Mouse (Mus musculus): Measurements from ENCODE around the gene Ifit3b. TPM values are rescaled to one million over a fixed set of nuclear protein-coding genes. Genes with fewer than 3 reads are reported as not detected.

The Ifit3b gene
- total and polyA plus RNA-seq, 3 experiments, result not detected

DNA sequence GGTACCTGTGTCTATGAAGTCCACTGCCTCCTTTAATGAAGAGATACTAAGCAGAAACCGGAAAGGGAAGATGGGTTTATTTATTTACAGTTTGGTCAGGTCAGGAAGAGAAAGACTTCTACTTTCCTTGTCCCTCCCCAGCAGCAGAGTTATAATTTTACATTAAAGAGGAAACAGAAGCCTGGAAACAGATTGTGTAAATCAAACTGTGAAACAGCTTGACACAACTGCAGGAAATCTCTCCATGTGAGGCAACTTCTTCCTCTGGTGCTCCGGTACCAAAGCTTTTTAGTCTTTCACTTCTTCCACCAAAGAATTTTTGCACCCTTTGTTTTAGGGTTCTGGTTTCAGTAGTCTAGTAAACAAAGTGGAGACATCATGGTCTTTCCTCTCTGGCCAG, 25.7 kb downstream of the Ifit3b start:
- Histone ChIP-seq H3K27ac (ENCODE audit: insufficient read depth, low read depth) (no peak overlapping the region), H3K9me3 (replicated peaks; ENCODE audit: low read length) (no peaks in the 10 kb centered on the region), H3K4me2 (ENCODE audit: insufficient read depth, low read depth, poor library complexity, severe bottlenecking) (no peak overlapping the region), H3K79me2 (replicated peaks; ENCODE audit: control insufficient read depth, extremely low read depth, insufficient read depth, poor library complexity, severe bottlenecking) (no peaks in the 10 kb centered on the region), H3K36me3 (replicated peaks in 1 of 2; ENCODE audit: control insufficient read depth in 1 of 2, insufficient read depth in 1 of 2, low read length in 1 of 2) (no peaks in the 10 kb centered on the region), H3K4me1 (ENCODE audit: control insufficient read depth in 1 of 2, insufficient read depth in 2 of 2) (no peaks in the 10 kb centered on the region), H3K27me3 (replicated peaks) (no peaks in the 10 kb centered on the region), H3K9ac (ENCODE audit: insufficient read depth, low read depth) (no peak overlapping the region), H3K4me3 (replicated peaks in 1 of 3; ENCODE audit: low read depth in 2 of 3, low read length in 2 of 3, poor library complexity in 1 of 3) (no peak overlapping the region)
- dilution Hi-C loops (cut with MboI; ENCODE audit: extremely low pct_ligation_motif_present, extremely low pct_unique_long_range_greater_than_20kb, low sequenced_read_pairs) (no loop called here), in situ Hi-C loops (cut with MboI; ENCODE audit: low pct_ligation_motif_present, low pct_unique_long_range_greater_than_20kb, low sequenced_read_pairs) (no loop called here)
- no peak for TF ChIP-seq SIN3A (IDR thresholded peaks at IDR 0.05; ENCODE audit: low read length)
- TF ChIP-seq ZC3H11A (IDR thresholded peaks at IDR 0.05; ENCODE audit: low read depth, low read length), result no peak
- no peak for TF ChIP-seq ZMIZ1 (IDR thresholded peaks at IDR 0.05; ENCODE audit: low read depth, low read length)
- no peak for TF ChIP-seq JUN (IDR thresholded peaks at IDR 0.05; ENCODE audit: insufficient read depth, low read depth, low read length)
- no peak for TF ChIP-seq RAD21 (IDR thresholded peaks at IDR 0.05; ENCODE audit: low read depth, low read length)
- no peak for TF ChIP-seq MAFK (IDR thresholded peaks at IDR 0.05; ENCODE audit: insufficient replicate concordance, low read length)
- no peak for TF ChIP-seq HCFC1 (IDR thresholded peaks at IDR 0.05; ENCODE audit: low read depth, low read length)
- no peak for TF ChIP-seq ZNF384 (IDR thresholded peaks at IDR 0.05; ENCODE audit: low read depth, low read length)
- TF ChIP-seq CHD2 (IDR thresholded peaks at IDR 0.05; ENCODE audit: low read length), result no peak
- TF ChIP-seq EP300 (IDR thresholded peaks at IDR 0.05; ENCODE audit: low read length), result no peak
- TF ChIP-seq POLR2AphosphoS2 (IDR thresholded peaks at IDR 0.05; ENCODE audit: low read depth, low read length), result no peak
- TF ChIP-seq ZKSCAN1 (IDR thresholded peaks at IDR 0.05; ENCODE audit: borderline replicate concordance, low read depth, low read length), result no peak
- no peak for TF ChIP-seq USF1 (IDR thresholded peaks at IDR 0.05; ENCODE audit: low read depth, low read length)
- no peak for TF ChIP-seq USF2 (conservative IDR thresholded peaks at IDR 0.05; ENCODE audit: low read depth, low read length)
- no peak for TF ChIP-seq CHD1 (IDR thresholded peaks at IDR 0.05; ENCODE audit: low read depth, low read length)
- no peak for TF ChIP-seq PAX5 (IDR thresholded peaks at IDR 0.05; ENCODE audit: low read length)
- TF ChIP-seq MYC (IDR thresholded peaks at IDR 0.05; ENCODE audit: low read depth, low read length), result no peak
- no peak for TF ChIP-seq TBP (conservative IDR thresholded peaks at IDR 0.05; ENCODE audit: low read depth, low read length)
- TF ChIP-seq E2F4 (IDR thresholded peaks at IDR 0.05; ENCODE audit: insufficient replicate concordance, low read depth, low read length), result no peak
- DNase-seq (ENCODE audit: extremely low read depth), result no peak

DNA sequence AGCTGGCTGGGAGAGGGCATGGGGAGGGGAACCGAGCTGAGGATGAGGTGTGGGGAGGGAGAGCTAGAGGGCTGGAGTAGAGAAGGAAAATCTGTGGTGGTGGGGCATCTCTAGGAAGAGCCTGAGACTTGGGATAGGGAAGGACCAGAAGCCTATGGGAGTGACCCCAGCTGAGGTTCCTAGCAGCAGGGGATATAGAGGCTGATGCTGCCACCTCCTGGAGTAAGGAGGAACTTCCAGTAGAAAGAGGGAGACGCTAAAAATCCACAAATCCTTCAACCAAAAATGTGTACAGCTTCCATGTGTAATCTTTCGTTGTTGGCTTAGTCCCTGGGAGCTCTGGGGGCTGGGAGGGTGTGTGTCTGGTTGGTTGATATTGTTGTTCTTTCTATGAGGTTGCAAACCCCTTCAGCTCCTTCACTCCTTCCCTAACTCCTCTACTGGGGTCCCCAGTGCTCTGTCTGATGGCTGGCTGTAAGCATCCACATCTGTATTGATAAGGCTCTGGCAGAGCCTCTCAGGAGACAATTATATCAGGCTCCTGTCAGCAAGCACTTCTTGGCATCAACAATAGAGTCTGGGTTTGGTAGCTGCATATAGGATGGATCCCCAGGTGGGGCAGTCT, 29.3 kb downstream of the Ifit3b start:
- no peak overlapping the region for H3K27ac ChIP-seq (ENCODE audit: insufficient read depth, low read depth)
- DNase-seq (ENCODE audit: extremely low read depth), result peak; percentile 46
- H3K4me1 ChIP-seq (ENCODE audit: control insufficient read depth in 1 of 2, insufficient read depth in 2 of 2), result peaks cover 4 to 26% of the 10 kb centered on the region in 2 experiments; a peak in 3 of 4 replicates
- in situ Hi-C loops (cut with MboI; ENCODE audit: low pct_ligation_motif_present, low pct_unique_long_range_greater_than_20kb, low sequenced_read_pairs), result no loop called here
- no peak overlapping the region for H3K9ac ChIP-seq (ENCODE audit: insufficient read depth, low read depth)
- H3K79me2 ChIP-seq (replicated peaks; ENCODE audit: control insufficient read depth, extremely low read depth, insufficient read depth, poor library complexity, severe bottlenecking), result no peaks in the 10 kb centered on the region
- no peaks in the 10 kb centered on the region for H3K9me3 ChIP-seq (replicated peaks; ENCODE audit: low read length)
- no peaks in the 10 kb centered on the region for H3K36me3 ChIP-seq (replicated peaks in 1 of 2; ENCODE audit: control insufficient read depth in 1 of 2, insufficient read depth in 1 of 2, low read length in 1 of 2)
- no peak overlapping the region for H3K4me3 ChIP-seq (replicated peaks in 1 of 3; ENCODE audit: low read depth in 2 of 3, low read length in 2 of 3, poor library complexity in 1 of 3)
- H3K4me2 ChIP-seq (ENCODE audit: insufficient read depth, low read depth, poor library complexity, severe bottlenecking), result no peak overlapping the region
- dilution Hi-C loops (cut with MboI; ENCODE audit: extremely low pct_ligation_motif_present, extremely low pct_unique_long_range_greater_than_20kb, low sequenced_read_pairs), result no loop called here
- TF ChIP-seq CTCF (conservative IDR thresholded peaks at IDR 0.05 in 1 of 2, IDR thresholded peaks at IDR 0.05 in 1 of 2; ENCODE audit: low read depth in 2 of 2, low read length in 2 of 2) (peak; percentile 64 to 83), ZC3H11A (IDR thresholded peaks at IDR 0.05; ENCODE audit: low read depth, low read length) (peak; percentile 24; the same call in 1 of the 2 replicates), RAD21 (IDR thresholded peaks at IDR 0.05; ENCODE audit: low read depth, low read length) (peak; percentile 86), JUN (IDR thresholded peaks at IDR 0.05; ENCODE audit: insufficient read depth, low read depth, low read length) (no peak), TCF12 (IDR thresholded peaks at IDR 0.05; ENCODE audit: low read depth, low read length) (no peak), MEF2A (IDR thresholded peaks at IDR 0.05; ENCODE audit: borderline replicate concordance, low read depth, low read length) (peak; percentile 19; the same call in 1 of the 2 replicates), UBTF (IDR thresholded peaks at IDR 0.05; ENCODE audit: low read depth, low read length) (no peak), GABPA (IDR thresholded peaks at IDR 0.05; ENCODE audit: insufficient replicate concordance, low read depth, low read length) (no peak), SMC3 (IDR thresholded peaks at IDR 0.05; ENCODE audit: low read depth, low read length) (peak; percentile 83)
- no peaks in the 10 kb centered on the region for H3K27me3 ChIP-seq (replicated peaks)

Data from CH12.LX (cell line).